Mouse (Mus musculus) gastrocnemius, postnatal 10 days (tissue): Measurements from ENCODE around the gene Syngr1. TPM values are rescaled to one million over a fixed set of nuclear protein-coding genes. Genes with fewer than 3 reads are reported as not detected.

Experiments used
- DNase-seq: peaks from one replicate; pipeline ENCODE4 v3.0.0; 2021; ENCODE audit warnings: mixed read lengths
- total RNA-seq, 2 experiments: library from RNA; stranded (reverse); gene quantifications; 2 replicates each; pipeline ENCODE4 v1.2.3; 2021

Gene Syngr1
- total RNA-seq, 2 experiments from 2014 or later = 16.1 to 17.0 TPM

DNA sequence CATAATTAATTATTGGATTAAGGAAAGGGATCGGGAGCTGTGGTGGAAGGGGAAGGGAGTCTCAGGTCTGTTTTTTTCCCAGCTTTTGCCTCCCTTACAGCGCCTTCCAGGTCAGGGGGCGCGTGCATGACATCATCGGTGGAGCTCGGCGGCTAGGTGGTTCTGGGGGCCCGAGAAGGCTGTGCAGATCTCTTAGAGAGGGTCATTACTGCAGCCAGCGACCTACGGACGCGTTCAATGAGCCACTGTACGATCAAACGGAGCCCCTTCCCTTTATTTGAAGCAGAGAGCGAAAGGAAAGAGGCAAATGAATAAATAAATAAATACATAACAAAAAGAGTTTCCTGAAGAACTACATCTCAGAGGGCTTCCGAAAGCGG, 403 bp upstream of the Syngr1 start:
- no peak for DNase-seq

DNA sequence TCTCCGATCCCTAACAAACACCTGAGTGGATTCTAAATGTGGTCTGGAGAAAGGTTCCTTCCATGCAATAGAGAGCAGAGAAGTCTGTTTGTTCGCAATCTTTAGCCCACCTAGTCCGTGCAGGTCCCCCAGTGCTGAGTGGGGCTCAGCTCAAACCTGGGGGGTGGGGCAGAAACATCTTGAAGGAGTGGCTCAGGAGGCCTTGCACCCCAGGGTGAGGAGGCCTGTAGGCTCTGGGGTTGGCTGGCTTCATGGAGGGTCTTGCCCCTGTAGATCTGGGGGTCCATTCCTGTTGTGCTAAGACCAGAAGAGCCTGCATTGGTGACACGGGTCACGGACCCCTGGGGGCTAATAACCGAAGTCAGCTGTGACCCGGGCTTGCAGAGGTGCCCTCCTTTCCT, 907 bp downstream of the Syngr1 start:
- DNase-seq = no peak

DNA sequence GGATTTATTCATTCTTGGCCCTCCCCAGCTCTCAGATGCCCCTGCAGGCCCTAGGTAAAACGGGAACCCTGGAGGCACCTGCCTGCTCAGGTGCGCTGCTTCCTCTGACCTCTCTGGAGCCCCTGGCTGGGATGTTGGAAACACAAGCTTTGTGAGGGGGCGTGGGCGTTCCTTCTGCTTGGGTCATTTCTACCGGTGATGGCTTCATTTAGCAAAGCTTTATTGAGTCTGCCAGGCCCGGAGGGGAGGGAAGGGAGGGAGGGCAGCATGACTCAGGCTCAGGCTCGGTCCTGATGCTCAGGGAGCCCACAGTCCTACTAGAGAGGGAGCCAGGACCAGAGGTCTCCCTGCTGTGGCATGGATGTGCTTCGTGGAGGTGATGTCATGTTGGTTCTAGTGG, 1.5 kb downstream of the Syngr1 start:
- DNase-seq = no peak

DNA sequence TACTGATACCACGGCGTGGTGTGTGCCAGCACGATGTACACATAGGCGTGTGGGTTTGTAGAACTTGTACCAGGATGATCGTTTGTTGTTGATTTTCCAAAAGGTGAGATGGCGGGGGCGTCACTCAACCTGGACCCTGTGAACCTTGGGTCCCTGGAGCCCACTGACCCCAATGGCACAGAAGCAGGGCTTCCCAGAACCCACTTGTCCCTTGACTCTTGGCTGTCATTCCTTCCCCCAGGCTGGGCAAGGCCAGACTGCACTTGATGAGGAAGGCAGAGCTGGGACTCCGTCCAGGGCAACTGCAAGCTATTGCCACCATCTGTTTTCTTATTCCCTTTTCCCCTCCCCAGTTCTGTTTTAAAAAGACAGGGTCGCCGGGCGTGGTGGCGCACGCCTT, 3.1 kb downstream of the Syngr1 start:
- DNase-seq = no peak

DNA sequence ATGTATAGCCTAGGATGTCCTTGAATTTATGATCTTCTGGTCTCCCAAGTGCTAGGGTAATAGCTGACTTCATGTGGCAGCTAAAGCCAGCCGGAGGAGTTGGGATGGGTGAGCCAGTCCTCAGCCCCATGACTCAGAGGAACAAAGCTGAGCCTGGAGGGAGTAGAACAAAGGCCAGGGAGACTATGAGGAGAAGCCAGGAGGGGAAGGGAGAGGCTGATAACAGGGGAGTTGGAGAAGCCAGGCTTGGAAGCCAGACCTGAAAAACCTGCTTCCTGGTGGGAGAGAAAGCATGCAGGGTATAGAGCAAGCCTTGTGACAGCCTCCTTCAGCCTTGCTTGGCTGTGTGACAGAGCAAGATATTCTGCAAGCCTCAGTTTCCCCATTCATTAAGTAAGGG, 4.5 kb downstream of the Syngr1 start:
- no peak for DNase-seq

- no peak for DNase-seq
Observed at GRCm38 (mm10) chr15:80096406-80096805, 5.3 kb downstream of the Syngr1 start.

DNA sequence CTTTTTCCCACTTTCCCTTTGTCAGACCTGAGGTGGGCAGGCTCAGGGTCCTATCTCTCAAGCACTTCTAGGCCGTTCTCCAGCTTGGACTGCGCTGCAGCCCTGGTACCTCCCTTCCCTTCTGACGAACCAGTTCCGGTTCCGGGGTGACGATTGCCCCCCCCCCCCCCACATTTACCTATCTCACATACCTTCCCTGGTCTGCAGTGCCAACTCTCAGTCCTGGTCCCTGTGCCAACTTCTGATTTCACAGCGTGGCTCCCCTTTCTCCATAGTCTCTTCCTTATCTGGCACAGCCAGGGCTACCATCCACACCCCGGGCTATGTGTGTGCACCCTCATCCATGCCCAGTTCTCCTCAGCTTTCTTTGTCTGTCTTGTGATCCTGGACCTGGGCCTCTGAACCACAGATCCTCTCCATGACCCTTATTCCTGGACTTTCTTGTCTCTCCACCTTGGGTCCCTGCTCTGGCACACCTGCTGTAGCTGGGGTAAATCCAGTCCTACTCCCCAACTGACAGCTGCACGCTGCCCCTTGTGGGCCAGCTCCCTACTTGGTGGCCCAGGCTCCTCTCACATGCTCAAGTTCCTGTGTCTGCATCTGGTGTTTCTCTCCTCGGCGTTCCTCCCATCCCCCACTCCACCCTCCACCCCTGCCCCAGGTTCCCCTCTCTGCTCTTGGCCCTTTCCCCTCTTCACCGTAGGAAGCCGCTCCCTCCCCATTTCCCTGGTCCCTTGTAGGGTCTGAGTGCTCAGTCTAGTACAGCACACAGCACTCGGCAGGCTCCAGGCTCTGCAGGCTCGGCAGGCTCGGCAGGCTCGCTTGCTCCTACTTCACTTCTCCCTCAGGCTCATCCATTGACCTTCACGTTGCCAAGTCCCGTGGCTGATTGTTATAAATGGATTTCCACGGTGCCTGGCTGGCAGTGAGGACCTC, 6.1 kb downstream of the Syngr1 start:
- DNase-seq = peak; percentile 68

- DNase-seq = no peak
Observed at GRCm38 (mm10) chr15:80097999-80098461, 6.9 kb downstream of the Syngr1 start.

GRCm38 (mm10) chr15:80098809-80099208, 7.7 kb downstream of the Syngr1 start:
- DNase-seq = no peak

GRCm38 (mm10) chr15:80099477-80099876, 8.3 kb downstream of the Syngr1 start:
- no peak for DNase-seq

DNA sequence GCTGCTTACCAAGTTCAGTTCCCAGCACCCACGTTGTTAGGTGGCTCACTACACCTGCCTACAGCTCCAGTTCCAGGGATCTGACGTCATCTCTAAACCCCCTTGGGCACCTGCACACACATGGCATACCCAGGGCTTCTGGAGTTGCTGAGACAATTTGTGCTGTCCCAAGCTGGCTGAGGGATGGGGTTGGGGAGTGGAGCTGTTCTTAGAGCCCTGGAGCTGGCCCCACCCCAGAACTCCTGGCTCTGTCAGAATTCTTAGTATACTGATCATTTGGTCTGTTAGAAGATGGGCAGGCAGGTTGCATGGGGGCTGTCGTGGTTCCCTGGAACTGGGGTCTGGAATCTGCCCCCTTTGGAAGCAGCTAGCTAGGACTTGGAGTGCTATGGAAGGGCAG, 9.1 kb downstream of the Syngr1 start:
- DNase-seq = no peak

DNA sequence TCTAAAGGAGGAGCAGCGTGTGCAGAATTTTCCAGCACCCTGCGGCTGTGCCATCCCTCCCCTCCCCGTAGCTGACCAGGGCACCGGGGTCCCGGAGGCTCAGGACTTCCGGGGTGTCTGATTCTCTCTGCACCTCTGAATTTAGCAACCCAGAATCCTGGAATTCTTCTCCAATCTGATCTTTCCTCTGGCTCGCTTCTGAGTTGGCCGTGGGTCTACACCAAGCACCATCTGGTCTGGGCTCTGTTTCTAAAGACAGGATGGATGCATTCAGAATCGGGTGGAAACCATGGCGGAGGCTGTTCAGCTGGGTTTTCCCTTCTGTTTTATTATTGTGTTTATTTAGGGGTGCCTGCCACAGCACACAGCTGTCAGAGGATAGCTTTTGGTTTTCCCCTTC, 9.7 kb downstream of the Syngr1 start:
- DNase-seq = no peak

DNA sequence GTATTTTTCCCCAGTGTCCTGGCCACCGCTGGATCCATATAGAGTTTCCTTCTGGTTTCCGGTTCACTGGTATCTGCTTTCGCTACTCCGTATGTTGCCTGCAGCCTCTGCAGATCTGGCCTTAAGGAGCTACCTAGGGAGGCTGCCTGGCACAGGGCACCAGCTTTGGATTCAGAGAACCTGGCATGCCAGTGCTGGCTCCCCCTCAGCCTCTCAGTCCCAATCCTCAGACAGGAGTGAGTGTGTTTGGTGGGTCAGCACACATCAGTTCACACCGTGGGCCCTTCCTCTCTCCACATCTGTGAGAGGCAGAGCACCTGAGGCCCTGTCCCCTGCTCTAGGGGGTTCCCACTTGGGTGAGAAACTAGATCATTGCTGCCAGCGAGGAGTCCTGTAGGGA, 10.4 kb downstream of the Syngr1 start:
- DNase-seq = no peak

GRCm38 (mm10) chr15:80102495-80102894, 11.4 kb downstream of the Syngr1 start:
- DNase-seq = no peak

DNA sequence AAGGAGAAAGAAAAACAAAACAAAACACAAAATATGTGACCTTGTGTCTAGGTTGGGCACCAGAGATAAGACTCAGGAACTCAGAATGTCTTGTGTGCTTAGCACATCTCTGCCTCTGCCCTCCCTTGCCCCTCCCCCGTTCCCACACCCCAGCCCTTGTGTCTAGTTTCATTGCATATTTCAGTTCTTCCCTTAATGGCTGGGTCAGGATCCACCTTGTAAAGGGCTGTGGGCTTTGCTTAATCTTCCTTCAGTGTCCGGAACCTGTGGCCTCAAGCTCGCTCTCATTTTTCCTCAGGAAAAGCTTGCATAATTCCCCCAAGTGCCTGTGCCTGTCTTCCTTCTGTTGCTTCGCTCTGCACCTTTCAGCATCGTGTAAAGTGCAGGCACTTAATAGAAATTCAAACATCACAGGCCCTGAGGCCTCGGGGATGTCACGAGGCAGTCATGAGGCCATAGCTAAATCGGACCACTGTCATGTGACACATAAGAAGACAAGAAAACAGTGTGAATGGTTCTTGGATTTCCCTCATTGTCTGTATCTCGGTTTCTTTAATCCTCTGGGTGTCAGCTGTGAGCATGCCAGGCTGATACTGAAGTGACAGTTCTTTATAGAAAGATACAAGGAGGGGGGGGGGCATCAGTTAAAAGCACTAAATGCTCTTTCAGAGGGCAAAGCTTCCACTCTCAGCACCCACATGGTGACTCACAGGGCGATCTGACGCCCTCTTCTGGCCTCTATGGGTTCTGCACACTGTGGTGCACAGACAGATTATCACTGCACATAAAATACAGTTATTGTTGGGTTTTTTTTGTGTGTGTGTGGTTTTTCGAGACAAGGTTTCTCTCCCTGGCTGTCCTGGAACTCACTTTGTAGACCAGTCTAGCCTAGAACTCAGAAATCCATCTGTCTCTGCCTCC, 14.6 kb downstream of the Syngr1 start:
- DNase-seq = no peak

GRCm38 (mm10) chr15:80107143-80107542, 16.0 kb downstream of the Syngr1 start:
- no peak for DNase-seq

GRCm38 (mm10) chr15:80107575-80107974, 16.4 kb downstream of the Syngr1 start:
- no peak for DNase-seq

DNA sequence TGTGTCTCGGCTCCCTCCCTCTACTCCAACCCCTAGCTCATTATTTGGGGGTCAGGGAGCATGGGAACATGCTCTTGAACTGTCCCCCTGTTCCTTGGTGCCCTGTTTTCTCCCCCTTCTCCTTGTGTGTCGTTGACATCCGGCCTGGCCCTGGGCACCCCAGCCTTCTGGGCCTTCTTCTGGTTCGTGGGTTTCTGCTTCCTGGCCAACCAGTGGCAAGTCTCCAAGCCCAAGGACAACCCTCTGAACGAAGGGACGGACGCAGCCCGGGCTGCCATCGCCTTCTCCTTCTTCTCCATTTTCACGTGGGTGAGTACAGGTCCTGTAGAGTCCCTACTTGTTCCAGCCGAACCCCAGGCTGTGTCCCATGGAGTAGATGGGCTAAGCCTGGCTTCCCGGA, 20.3 kb downstream of the Syngr1 start:
- no peak for DNase-seq

- no peak for DNase-seq
Observed at GRCm38 (mm10) chr15:80112499-80112898, 21.4 kb downstream of the Syngr1 start.

DNA sequence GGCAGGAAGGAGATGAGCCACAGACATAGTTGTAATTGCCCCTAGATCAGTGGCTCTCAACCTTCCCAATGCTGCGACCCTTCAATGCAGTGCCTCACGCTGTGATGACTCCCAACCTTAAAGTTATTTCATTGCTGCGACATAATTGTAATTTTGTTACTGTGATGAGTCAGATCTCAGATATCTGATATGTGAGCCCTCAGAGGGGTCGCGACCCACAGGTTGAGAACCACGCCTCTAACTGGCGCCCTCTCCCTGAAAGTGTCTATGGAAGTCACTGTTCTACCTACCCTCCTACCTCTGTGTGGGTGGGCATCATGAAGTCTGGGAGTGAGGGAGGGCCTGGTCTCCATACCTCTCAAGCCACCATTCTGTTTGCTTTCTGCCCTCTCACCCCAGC, 23.3 kb downstream of the Syngr1 start:
- no peak for DNase-seq

GRCm38 (mm10) chr15:80115256-80115655, 24.1 kb downstream of the Syngr1 start:
- DNase-seq = no peak

DNA sequence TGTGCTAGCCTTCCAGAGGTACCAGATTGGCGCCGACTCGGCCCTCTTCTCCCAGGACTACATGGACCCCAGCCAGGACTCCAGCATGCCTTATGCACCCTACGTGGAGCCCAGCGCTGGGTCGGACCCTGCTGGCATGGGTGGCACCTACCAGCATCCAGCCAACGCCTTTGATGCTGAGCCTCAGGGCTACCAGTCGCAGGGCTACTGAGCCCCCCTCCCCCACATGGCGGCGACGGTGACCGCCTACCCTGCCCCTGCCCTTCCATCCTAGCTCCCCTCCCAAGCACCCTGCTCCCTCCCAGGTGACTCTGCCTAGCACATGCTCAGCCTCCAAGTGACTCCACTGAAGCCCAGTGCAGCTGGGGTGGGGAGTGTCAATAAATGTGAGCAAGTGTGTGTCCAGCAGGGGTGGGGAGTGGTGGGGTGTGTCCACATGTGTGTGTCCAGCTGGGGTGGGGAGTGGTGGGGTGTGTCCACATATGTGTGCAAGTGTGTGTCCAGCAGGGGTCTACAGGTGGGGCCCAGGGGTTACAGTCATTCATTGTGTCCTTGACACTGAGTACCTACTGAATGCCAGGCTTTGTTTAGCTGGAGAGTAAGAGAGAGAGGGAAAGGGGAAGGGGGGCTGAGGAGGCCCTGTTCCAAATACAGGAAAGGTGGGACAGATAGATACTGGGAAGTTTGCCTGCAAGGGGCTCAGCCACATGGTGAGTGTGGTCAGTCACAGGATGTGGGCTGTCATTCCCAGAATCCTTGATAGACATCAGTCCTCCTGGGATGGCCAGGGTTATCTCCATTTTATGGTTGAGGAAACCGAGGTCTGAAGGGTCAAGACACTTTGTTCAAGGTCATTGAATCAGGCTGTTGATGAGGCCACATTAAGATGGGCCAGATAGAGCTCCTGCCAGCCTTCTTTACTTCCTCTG, 25.0 kb downstream of the Syngr1 start:
- no peak for DNase-seq
